Mouse (Mus musculus) heart, postnatal 0 days (tissue): Measurements from ENCODE around the gene Anpep. TPM values are rescaled to one million over a fixed set of nuclear protein-coding genes. Genes with fewer than 3 reads are reported as not detected.

Experiments
- ATAC-seq: fragments of 200-750 bp; cut with Nextera tagmentation; 2 replicates; pipeline ENCODE4 v1.8.0; 2017; ENCODE audit warnings: low read depth, moderate number of reproducible peaks, moderate library complexity; ENCODE audit not compliant: insufficient read depth
- DNase-seq: peaks from one replicate; pipeline ENCODE4 v3.0.0-alpha.2; 2016; ENCODE audit warnings: low spot score
- H3K27ac ChIP-seq: fragments of 300-500 bp; sonication (generic); 2 replicates; pipeline ENCODE4 v1.5.1; 2014; ENCODE audit warnings: low read depth, mild to moderate bottlenecking
- H3K27me3 ChIP-seq: fragments of 300-500 bp; sonication (generic); 2 replicates; pipeline ENCODE4 v1.6.1; 2014; ENCODE audit warnings: low read length, mixed read lengths; ENCODE audit not compliant: control insufficient read depth, insufficient read depth
- H3K36me3 ChIP-seq: fragments of 300-500 bp; sonication (generic); replicated peaks from 2 replicates; pipeline ENCODE4 v1.6.1; 2014; ENCODE audit warnings: low read length, mixed read lengths; ENCODE audit not compliant: control insufficient read depth, insufficient read depth
- H3K4me1 ChIP-seq: fragments of 300-500 bp; sonication (generic); 2 replicates; pipeline ENCODE4 v1.6.1; 2014; ENCODE audit warnings: antibody characterized with exemption; ENCODE audit not compliant: control insufficient read depth, insufficient read depth
- H3K4me2 ChIP-seq: fragments of 300-500 bp; sonication (generic); 2 replicates; pipeline ENCODE4 v1.6.1; 2014; ENCODE audit warnings: low read depth, mild to moderate bottlenecking, low read length, moderate library complexity
- H3K4me3 ChIP-seq: fragments of 300-500 bp; sonication (generic); 2 replicates; pipeline ENCODE4 v1.5.1; 2014; ENCODE audit warnings: low read depth, low read length
- H3K9ac ChIP-seq: fragments of 300-500 bp; sonication (generic); replicated peaks from 2 replicates; pipeline ENCODE4 v1.6.1; 2014; ENCODE audit warnings: low read depth, low read length, mixed read lengths
- H3K9me3 ChIP-seq: fragments of 300-500 bp; sonication (generic); replicated peaks from 2 replicates; pipeline ENCODE4 v1.6.1; 2016; ENCODE audit warnings: low read length; ENCODE audit not compliant: control insufficient read depth
- CTCF ChIP-seq: IDR thresholded peaks from 2 replicates; pipeline ENCODE4 v1.5.1; 2016; ENCODE audit warnings: antibody characterized with exemption, control low read depth, low read depth
- EP300 ChIP-seq: IDR thresholded peaks from 2 replicates; pipeline ENCODE4 v1.6.1; 2016; ENCODE audit warnings: antibody characterized with exemption, low read depth
- WGBS: fragments of 180-500 bp; shearing (Covaris S2); extraction: QIAGEN DNeasy Blood & Tissue Kit; methylation state at CpG from one replicate; pipeline ENCODE4 v1.1.7; 2014; 5-methylcytosine and 5-hydroxymethylcytosine counted together
- polyA plus RNA-seq: library from polyadenylated mRNA; unstranded; fragments of >200 nt; fragmentation: Nextera tagmentation; extraction: Ambion mirVana; gene quantifications from 2 replicates; pipeline ENCODE4 v1.2.1, GENCODE M21; 2015
- total RNA-seq: library from RNA; depleted of rRNA; stranded (reverse); fragments of >200 nt; gene quantifications from 2 replicates; pipeline ENCODE4 v1.2.3, GENCODE M21; 2014; ENCODE audit warnings: low replicate concordance; rRNA removed

The Anpep gene
- total and polyA plus RNA-seq, 2 experiments from 2014 or later = 6.9 to 15.6 TPM

GRCm38 (mm10) chr7:79781826-79782515 is 78.9 kb downstream of the Anpep start:
- Histone ChIP-seq H3K36me3 (no peaks in the 10 kb centered on the region), H3K27ac (no peak overlapping the region), H3K4me2 (no peak overlapping the region), H3K27me3 (0 out of 2 replicates have a peak, but pooled peaks cover 4% of the 10 kb centered on the region), H3K9me3 (no peaks in the 10 kb centered on the region), H3K9ac (no peak overlapping the region), H3K4me1 (0 out of 2 replicates have a peak, but pooled peaks cover 6% of the 10 kb centered on the region), H3K4me3 (no peak overlapping the region)
- WGBS = 75% methylated on average over 11 of the region's 11 CpGs
- TF ChIP-seq CTCF (no peak), EP300 (no peak)
- ATAC-seq (no peak), DNase-seq (no peak)

DNA sequence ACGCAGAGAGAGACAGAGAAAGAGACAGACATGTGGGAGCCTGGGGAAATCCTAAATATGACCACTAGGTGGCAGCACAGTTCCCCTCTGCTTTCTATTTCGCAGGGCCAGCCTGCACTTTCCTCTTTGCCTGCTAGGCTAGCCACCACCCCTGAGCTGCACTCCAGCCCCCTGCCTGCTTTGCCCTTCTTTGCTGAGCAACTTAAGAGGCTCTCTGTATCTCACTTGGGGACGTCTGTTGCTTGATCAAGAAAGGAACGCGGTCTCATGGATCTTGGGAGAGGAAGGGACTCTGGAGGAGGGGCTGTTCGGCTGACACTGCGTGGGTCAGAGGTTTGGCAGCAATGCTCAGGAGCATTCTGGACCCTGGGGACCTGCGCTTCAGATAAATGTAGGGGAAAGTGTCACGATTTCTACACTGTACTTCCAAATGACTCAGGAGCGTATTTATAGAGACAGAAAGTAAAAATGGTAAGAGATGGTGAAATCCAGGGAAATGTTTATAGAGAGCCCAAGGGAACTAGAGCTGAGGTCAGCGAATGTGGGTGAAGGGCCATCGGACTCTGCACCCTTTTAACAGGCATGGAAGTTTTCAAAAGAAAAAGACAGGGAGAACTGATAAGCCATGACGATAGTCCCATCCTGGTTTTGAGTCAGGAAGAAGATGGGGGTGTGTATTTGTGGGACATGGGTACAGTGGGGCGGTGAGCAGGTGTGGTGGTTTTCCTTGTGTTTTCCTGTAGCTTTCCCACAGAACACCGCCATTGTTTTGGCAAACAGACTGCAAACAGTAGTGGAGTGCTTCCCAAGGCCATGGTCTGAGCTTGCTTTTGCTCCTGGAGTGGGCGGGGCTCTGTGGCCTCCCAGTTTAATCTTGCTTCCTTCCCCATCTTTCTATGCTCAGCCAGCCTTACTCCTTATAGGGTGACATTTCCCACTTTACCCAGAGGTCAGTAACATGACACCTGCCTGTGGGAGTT is 79.9 kb downstream of the Anpep start:
- Histone ChIP-seq H3K4me3 (peak overlapping the region; percentile 39), H3K27ac (peak overlapping the region; percentile 40), H3K9ac (peak overlapping the region; percentile 47; the same call in 1 of the 2 replicates), H3K27me3 (no peaks in the 10 kb centered on the region), H3K36me3 (no peaks in the 10 kb centered on the region), H3K4me2 (peak overlapping the region; percentile 66), H3K4me1 (0 out of 2 replicates have a peak, but pooled peaks cover 6% of the 10 kb centered on the region), H3K9me3 (no peaks in the 10 kb centered on the region)
- TF ChIP-seq EP300 (no peak), CTCF (peak; percentile 90)
- DNase-seq = peak; percentile 72
- 23% methylated on average over 16 of the region's 16 CpGs for WGBS
- ATAC-seq = peak; percentile 82

Other genes starting within 250 kb of the Anpep start
- 0.04 and 0.19 TPM in 2 replicates for gene Rhcg, start 243.4 kb downstream of the Anpep start, total RNA-seq
- 0.40 and 0.44 TPM in 2 replicates for gene Rhcg, start 243.4 kb downstream of the Anpep start, polyA plus RNA-seq
- 2.2 and 4.2 TPM in 2 replicates for gene Ticrr, start 200.9 kb downstream of the Anpep start, total RNA-seq
- 0.74 and 1.2 TPM in 2 replicates for gene Ticrr, start 200.9 kb downstream of the Anpep start, polyA plus RNA-seq
- gene Kif7, start 145.3 kb downstream of the Anpep start, total RNA-seq = 1.7 and 2.0 TPM in 2 replicates
- 0.92 and 0.93 TPM in 2 replicates for gene Kif7, start 145.3 kb downstream of the Anpep start, polyA plus RNA-seq
- gene Plin1, start 128.2 kb downstream of the Anpep start, total RNA-seq = not detected in 2 replicates
- gene Plin1, start 128.2 kb downstream of the Anpep start, polyA plus RNA-seq = 0.11 and 0.41 TPM in 2 replicates
- 0.04 and 3.4 TPM in 2 replicates for gene Pex11a, start 117.9 kb downstream of the Anpep start, total RNA-seq
- gene Pex11a, start 117.9 kb downstream of the Anpep start, polyA plus RNA-seq = 9.4 and 11.6 TPM in 2 replicates
- gene Wdr93, start 117.9 kb downstream of the Anpep start, total RNA-seq = not detected in 2 replicates
- 0.05 TPM in 1 of 2 replicates, not detected in the other for gene Wdr93, start 117.9 kb downstream of the Anpep start, polyA plus RNA-seq
- gene Mesp1, start 67.3 kb downstream of the Anpep start, total RNA-seq = not detected in 2 replicates
- gene Mesp1, start 67.3 kb downstream of the Anpep start, polyA plus RNA-seq = not detected in 2 replicates
- gene Mesp2, start 50.3 kb downstream of the Anpep start, total RNA-seq = not detected in 2 replicates
- gene Mesp2, start 50.3 kb downstream of the Anpep start, polyA plus RNA-seq = 0.10 and 0.11 TPM in 2 replicates
- gene Ap3s2, start 59.6 kb upstream of the Anpep start, total RNA-seq = 9.8 and 11.9 TPM in 2 replicates
- 20.5 and 21.5 TPM in 2 replicates for gene Ap3s2, start 59.6 kb upstream of the Anpep start, polyA plus RNA-seq
- gene Arpin, start 74.3 kb upstream of the Anpep start, total RNA-seq = 39.0 and 54.3 TPM in 2 replicates
- gene Arpin, start 74.3 kb upstream of the Anpep start, polyA plus RNA-seq = 19.6 and 21.7 TPM in 2 replicates
- gene Zfp710, start 163.8 kb upstream of the Anpep start, total RNA-seq = 25.5 and 29.7 TPM in 2 replicates
- gene Zfp710, start 163.8 kb upstream of the Anpep start, polyA plus RNA-seq = 7.5 TPM in 2 replicates